Mouse (Mus musculus): Measurements from ENCODE around the gene Deup1. TPM values are rescaled to one million over a fixed set of nuclear protein-coding genes. Genes with fewer than 3 reads are reported as not detected.

The Deup1 gene
- 0.45 TPM for polyA plus RNA-seq (2015; fragmentation: Illumina TruSeq; extraction: RNeasy Lipid Tissue Mini Kit (QIAGEN cat#74804); ENCODE audit: low read depth, low replicate concordance)

DNA sequence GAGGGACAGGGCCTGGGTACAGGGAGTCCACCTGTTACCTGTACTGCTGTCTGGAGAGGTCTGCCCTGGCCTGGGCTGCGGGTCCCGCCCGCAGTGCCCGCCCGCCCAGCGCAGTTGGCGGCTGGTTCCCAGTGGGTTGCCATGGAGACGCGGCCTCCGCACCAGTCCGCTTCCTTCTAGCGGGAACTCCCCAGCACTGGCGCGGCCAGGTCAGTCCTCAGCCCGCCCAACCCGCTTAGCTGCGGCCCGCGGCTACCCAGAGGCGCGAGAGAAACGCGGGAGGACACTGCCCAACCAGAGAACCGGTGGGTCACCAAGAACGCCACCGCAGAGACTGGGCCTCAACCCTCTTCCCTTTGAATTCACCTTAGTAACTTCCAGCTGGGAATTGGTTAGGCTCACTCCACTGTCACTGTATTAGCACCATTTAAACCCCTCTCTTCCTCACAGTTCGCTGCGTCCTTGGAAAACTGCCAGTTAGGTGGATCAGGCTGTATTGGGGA lies at the start of gene Deup1:
Deup1 (minus strand) TSS at position 149 of the 503 bp plus-strand sequence.

Other genes starting within 250 kb of the Deup1 start
- gene Smco4, start 134.5 kb downstream of the Deup1 start, polyA plus RNA-seq (2015; fragmentation: Illumina TruSeq; extraction: RNeasy Lipid Tissue Mini Kit (QIAGEN cat#74804); ENCODE audit: low read depth, low replicate concordance): 3.7 TPM
- gene Slc36a4, start 81.8 kb upstream of the Deup1 start, polyA plus RNA-seq (2015; fragmentation: Illumina TruSeq; extraction: RNeasy Lipid Tissue Mini Kit (QIAGEN cat#74804); ENCODE audit: low read depth, low replicate concordance): 37.9 TPM
- gene Mtnr1b, start 246.6 kb upstream of the Deup1 start, polyA plus RNA-seq (2015; fragmentation: Illumina TruSeq; extraction: RNeasy Lipid Tissue Mini Kit (QIAGEN cat#74804); ENCODE audit: low read depth, low replicate concordance): not detected